Mouse (Mus musculus) C2C12 (cell line): ENCODE results near the gene Caskin2.

Experiments
- CEBPB ChIP-seq: IDR thresholded peaks from one replicate; pipeline ENCODE4 v1.6.1; 2011; ENCODE audit warnings: low read depth, mild to moderate bottlenecking, control low read depth, moderate library complexity
- CTCF ChIP-seq: IDR thresholded peaks from one replicate; pipeline ENCODE4 v1.5.1; 2011; ENCODE audit not compliant: control insufficient read depth, insufficient read depth, insufficient read length
- FOSL1 ChIP-seq: IDR thresholded peaks from one replicate; pipeline ENCODE4 v1.8.0; 2011; ENCODE audit warnings: mild to moderate bottlenecking, low read length; ENCODE audit not compliant: poor library complexity, insufficient read depth, severe bottlenecking
- MAX ChIP-seq: IDR thresholded peaks from one replicate; pipeline ENCODE4 v1.6.1; 2011; ENCODE audit warnings: mild to moderate bottlenecking, control low read depth
- MYOD1 ChIP-seq: IDR thresholded peaks from one replicate; pipeline ENCODE4 v1.6.1; 2011; ENCODE audit warnings: low read depth; ENCODE audit not compliant: control insufficient read depth, insufficient read length
- MYOG ChIP-seq: IDR thresholded peaks from one replicate; pipeline ENCODE4 v1.6.1; 2011; ENCODE audit not compliant: control insufficient read depth, insufficient read length; ENCODE audit errors: extremely low read depth
- USF1 ChIP-seq: IDR thresholded peaks from one replicate; pipeline ENCODE4 v1.6.1; 2011; ENCODE audit warnings: low read depth, mild to moderate bottlenecking, control low read depth, moderate library complexity

GRCm38 (mm10) chr11:115792353-115792752 is 21.1 kb downstream of the Caskin2 start:
- TF ChIP-seq USF1 (no peak), CEBPB (no peak), FOSL1 (no peak), MYOG (no peak), CTCF (no peak), MAX (no peak), MYOD1 (no peak)
